Mouse (Mus musculus) intestine, postnatal 0 days (tissue): Measurements from ENCODE around the gene Mapkbp1. TPM values are rescaled to one million over a fixed set of nuclear protein-coding genes. Genes with fewer than 3 reads are reported as not detected.

Experiments used
- ATAC-seq: fragments of 200-750 bp; cut with Nextera tagmentation; 2 replicates; pipeline ENCODE4 v1.8.0; 2017; ENCODE audit warnings: mild to moderate bottlenecking, moderate TSS enrichment, moderate library complexity
- H3K27ac ChIP-seq: fragments of 300-500 bp; sonication (generic); 2 replicates; pipeline ENCODE4 v1.5.1; 2014; ENCODE audit warnings: mild to moderate bottlenecking, low read depth, low read length, moderate library complexity
- H3K27me3 ChIP-seq: fragments of 300-500 bp; sonication (generic); replicated peaks from 2 replicates; pipeline ENCODE4 v1.6.1; 2014; ENCODE audit warnings: low read length, mixed read lengths; ENCODE audit not compliant: control insufficient read depth, insufficient read depth
- H3K36me3 ChIP-seq: fragments of 300-500 bp; sonication (generic); 2 replicates; pipeline ENCODE4 v1.6.1; 2014; ENCODE audit warnings: mild to moderate bottlenecking, moderate library complexity; ENCODE audit not compliant: control insufficient read depth, insufficient read depth
- H3K4me1 ChIP-seq: fragments of 300-500 bp; sonication (generic); replicated peaks from 2 replicates; pipeline ENCODE4 v1.6.1; 2014; ENCODE audit warnings: antibody characterized with exemption, low read length, mixed read lengths; ENCODE audit not compliant: control insufficient read depth, insufficient read depth
- H3K4me2 ChIP-seq: fragments of 300-500 bp; sonication (generic); replicated peaks from 2 replicates; pipeline ENCODE4 v1.6.1; 2014; ENCODE audit warnings: low read depth, mild to moderate bottlenecking, moderate library complexity
- H3K4me3 ChIP-seq: fragments of 300-500 bp; sonication (generic); 2 replicates; pipeline ENCODE4 v1.5.1; 2014; ENCODE audit warnings: low read depth, low read length
- H3K9ac ChIP-seq: fragments of 300-500 bp; sonication (generic); 2 replicates; pipeline ENCODE4 v1.6.1; 2014; ENCODE audit warnings: mild to moderate bottlenecking, low read depth, low read length
- H3K9me3 ChIP-seq: fragments of 300-500 bp; sonication (generic); 2 replicates; pipeline ENCODE4 v1.6.1; 2016; ENCODE audit warnings: mixed run types; ENCODE audit not compliant: control insufficient read depth
- CTCF ChIP-seq: sonication (generic); IDR thresholded peaks from 2 replicates; pipeline ENCODE4 v1.5.1; 2016; ENCODE audit warnings: low read depth, mild to moderate bottlenecking, control low read depth, antibody characterized with exemption, moderate library complexity
- WGBS: fragments of 180-500 bp; shearing (Covaris S2); extraction: QIAGEN DNeasy Blood & Tissue Kit; methylation state at CpG from one replicate; pipeline ENCODE4 v1.1.7; 2014; 5-methylcytosine and 5-hydroxymethylcytosine counted together
- polyA plus RNA-seq: library from polyadenylated mRNA; unstranded; fragments of >200 nt; fragmentation: Nextera tagmentation; extraction: Ambion mirVana; gene quantifications from 2 replicates; pipeline ENCODE4 v1.2.1, GENCODE M21; 2015

Mapkbp1 gene
- polyA plus RNA-seq, 1 experiment from 2014 or later: 1.5 TPM

GRCm38 (mm10) chr2:119985871-119986270 lies 13.4 kb downstream of the Mapkbp1 start:
- Histone ChIP-seq H3K27me3 (no peaks in the 10 kb centered on the region), H3K27ac (no peak overlapping the region), H3K9ac (no peak overlapping the region), H3K4me3 (no peak overlapping the region), H3K4me1 (no peaks in the 10 kb centered on the region), H3K9me3 (no peaks in the 10 kb centered on the region), H3K36me3 (0 out of 2 replicates have a peak, but pooled peaks cover 6% of the 10 kb centered on the region), H3K4me2 (no peak overlapping the region)
- ATAC-seq: 0 out of 2 replicates have a peak, but pooled peaks have one; percentile 43
- TF ChIP-seq CTCF: no peak
- 62% methylated on average over 8 of the region's 8 CpGs for WGBS

- no peaks in the 10 kb centered on the region for H3K27me3 ChIP-seq
- H3K4me3 ChIP-seq: no peak overlapping the region
- 54% methylated on average over 6 of the region's 6 CpGs for WGBS
- H3K9ac ChIP-seq: no peak overlapping the region
- H3K36me3 ChIP-seq: 0 out of 2 replicates have a peak, but pooled peaks cover 6% of the 10 kb centered on the region
- H3K4me2 ChIP-seq: 0 out of 2 replicates have a peak overlapping the region, but pooled peaks have one; percentile 13
- TF ChIP-seq CTCF: no peak
- ATAC-seq: peak; percentile 46; the same call in 1 of the 2 replicates
- no peaks in the 10 kb centered on the region for H3K9me3 ChIP-seq
- H3K27ac ChIP-seq: no peak overlapping the region
- no peaks in the 10 kb centered on the region for H3K4me1 ChIP-seq
These were observed 13.9 kb downstream of the Mapkbp1 start for GRCm38 (mm10) chr2:119986369-119986768.

- WGBS: 90% methylated on average over 2 of the region's 2 CpGs
- no peak for TF ChIP-seq CTCF
These were observed 14.9 kb downstream of the Mapkbp1 start for GRCm38 (mm10) chr2:119987441-119987840.

DNA sequence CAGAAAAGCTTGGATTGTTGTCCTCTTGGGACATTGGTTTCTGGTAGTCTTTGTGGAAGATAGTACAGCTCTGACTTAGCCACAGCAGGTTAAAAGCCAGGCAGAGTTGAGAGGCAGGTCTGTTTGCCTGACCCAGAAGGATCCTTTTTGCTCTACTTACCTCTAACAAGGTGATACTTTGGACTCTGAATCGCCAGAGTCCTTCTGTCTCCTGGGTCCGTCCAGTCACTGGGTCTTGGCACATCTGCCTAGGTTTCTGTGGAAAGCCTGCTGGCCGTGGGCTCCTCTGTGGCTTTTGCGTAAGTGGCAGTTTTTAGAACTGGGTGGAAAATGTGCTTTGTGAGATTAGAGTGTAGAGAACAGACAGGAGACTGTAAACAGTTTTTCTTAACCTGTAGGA lies 16.5 kb downstream of the Mapkbp1 start:
- Histone ChIP-seq H3K4me3 (no peak overlapping the region), H3K4me2 (no peak overlapping the region), H3K4me1 (peaks cover 4% of the 10 kb centered on the region; the same call in 1 of the 2 replicates), H3K27me3 (no peaks in the 10 kb centered on the region), H3K27ac (0 out of 2 replicates have a peak overlapping the region, but pooled peaks have one; percentile 15), H3K36me3 (no peaks in the 10 kb centered on the region), H3K9me3 (no peaks in the 10 kb centered on the region), H3K9ac (no peak overlapping the region)
- 62% methylated on average over 4 of the region's 4 CpGs for WGBS
- ATAC-seq: no peak
- TF ChIP-seq CTCF: no peak

More at GRCm38 (mm10) chr2:119987441-119987840, 14.9 kb downstream of the Mapkbp1 start:
- H3K9me3 ChIP-seq: no peaks in the 10 kb centered on the region
- H3K4me1 ChIP-seq: no peaks in the 10 kb centered on the region
- 0 out of 2 replicates have a peak, but pooled peaks cover 3% of the 10 kb centered on the region for H3K36me3 ChIP-seq
- ATAC-seq: no peak
- H3K9ac ChIP-seq: no peak overlapping the region
- H3K4me3 ChIP-seq: no peak overlapping the region
- no peak overlapping the region for H3K4me2 ChIP-seq
- H3K27ac ChIP-seq: no peak overlapping the region
- H3K27me3 ChIP-seq: no peaks in the 10 kb centered on the region

- Histone ChIP-seq H3K27ac (peak overlapping the region; percentile 2; the same call in 1 of the 2 replicates), H3K27me3 (no peaks in the 10 kb centered on the region), H3K4me1 (peaks cover 11% of the 10 kb centered on the region), H3K9ac (no peak overlapping the region), H3K4me2 (no peak overlapping the region), H3K36me3 (no peaks in the 10 kb centered on the region), H3K9me3 (no peaks in the 10 kb centered on the region), H3K4me3 (no peak overlapping the region)
- no peak for TF ChIP-seq CTCF
- 57% methylated on average over 6 of the region's 6 CpGs for WGBS
- peak; percentile 32 for ATAC-seq
These were observed 18.4 kb downstream of the Mapkbp1 start for GRCm38 (mm10) chr2:119990881-119991280.

DNA sequence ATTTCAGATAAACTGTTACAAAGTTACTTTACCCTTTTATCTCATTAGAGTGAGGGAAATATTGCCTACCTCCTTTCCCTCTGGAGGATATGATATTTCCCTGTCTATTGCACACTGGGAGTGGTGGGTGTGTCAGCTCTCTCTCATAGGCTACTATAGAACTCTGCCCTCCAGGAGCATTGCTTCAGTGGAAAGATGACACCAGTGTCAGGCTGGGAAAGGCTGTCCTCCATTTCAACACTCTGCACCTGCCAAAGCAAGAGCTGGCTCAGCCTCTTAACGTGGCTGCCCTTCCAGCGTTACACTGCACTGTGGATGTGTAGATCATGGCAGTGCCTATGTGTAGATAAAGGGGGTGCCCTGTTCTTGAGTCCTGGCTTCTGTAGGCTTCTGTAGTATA lies 19.9 kb downstream of the Mapkbp1 start:
- no peak overlapping the region for H3K4me2 ChIP-seq
- no peaks in the 10 kb centered on the region for H3K9me3 ChIP-seq
- peaks cover 11% of the 10 kb centered on the region for H3K4me1 ChIP-seq
- H3K4me3 ChIP-seq: no peak overlapping the region
- no peak overlapping the region for H3K9ac ChIP-seq
- peak overlapping the region; percentile 5; the same call in 1 of the 2 replicates for H3K27ac ChIP-seq
- ATAC-seq: peak; percentile 84
- H3K36me3 ChIP-seq: no peaks in the 10 kb centered on the region
- no peak for TF ChIP-seq CTCF
- WGBS: 24% methylated on average over 2 of the region's 2 CpGs
- H3K27me3 ChIP-seq: no peaks in the 10 kb centered on the region
